Mouse (Mus musculus) liver, embryonic 11.5 days (tissue): ENCODE measurements around the gene Ispd. TPM values are rescaled to one million over a fixed set of nuclear protein-coding genes. Genes with fewer than 3 reads are reported as not detected.
A peak's percentile ranks its signal among the peaks of the same experiment; 100 is the strongest.

Experiments
- ATAC-seq: fragments of 200-750 bp; cut with Nextera tagmentation; replicated peaks from 2 replicates; pipeline ENCODE4 v1.8.0; 2017; ENCODE audit warnings: moderate number of reproducible peaks, mild to moderate bottlenecking, moderate TSS enrichment, moderate library complexity; ENCODE audit not compliant: low FRiP score
- DNase-seq: peaks from one replicate; pipeline ENCODE4 v3.0.0-alpha.2; 2017; ENCODE audit warnings: low spot score
- H3K27ac ChIP-seq: fragments of 300-500 bp; sonication (generic); 2 replicates; pipeline ENCODE4 v1.5.1; 2014; ENCODE audit warnings: mild to moderate bottlenecking, low read depth, low read length, control low read depth
- H3K27me3 ChIP-seq: fragments of 300-500 bp; sonication (generic); replicated peaks from 2 replicates; pipeline ENCODE4 v1.6.1; 2014; ENCODE audit warnings: low read length, mixed read lengths; ENCODE audit not compliant: control insufficient read depth, insufficient read depth
- H3K36me3 ChIP-seq: fragments of 300-500 bp; sonication (generic); 2 replicates; pipeline ENCODE4 v1.6.1; 2014; ENCODE audit warnings: mild to moderate bottlenecking, low read length, moderate library complexity, mixed read lengths; ENCODE audit not compliant: control insufficient read depth, insufficient read depth
- H3K4me1 ChIP-seq: fragments of 300-500 bp; sonication (generic); replicated peaks from 2 replicates; pipeline ENCODE4 v1.6.1; 2014; ENCODE audit warnings: low read length, mixed read lengths; ENCODE audit not compliant: control insufficient read depth, insufficient read depth
- H3K4me2 ChIP-seq: fragments of 300-500 bp; sonication (generic); 2 replicates; pipeline ENCODE4 v1.6.1; 2014; ENCODE audit warnings: mild to moderate bottlenecking, control low read depth, moderate library complexity
- H3K4me3 ChIP-seq: fragments of 300-500 bp; sonication (generic); 2 replicates; pipeline ENCODE4 v1.5.1; 2014; ENCODE audit warnings: low read depth, low read length, control low read depth
- H3K9ac ChIP-seq: fragments of 300-500 bp; sonication (generic); 2 replicates; pipeline ENCODE4 v1.6.1; 2014; ENCODE audit warnings: low read depth, low read length, control low read depth
- H3K9me3 ChIP-seq: fragments of 300-500 bp; sonication (generic); 2 replicates; pipeline ENCODE4 v1.6.1; 2016; ENCODE audit warnings: low read length, inconsistent platforms, mixed read lengths; ENCODE audit not compliant: control insufficient read depth
- WGBS: fragments of 180-500 bp; shearing (Covaris S2); extraction: QIAGEN DNeasy Blood & Tissue Kit; methylation state at CpG from one replicate; pipeline ENCODE4 v1.1.7; 2014; 5-methylcytosine and 5-hydroxymethylcytosine counted together
- polyA plus RNA-seq: library from polyadenylated mRNA; unstranded; fragments of >200 nt; fragmentation: Nextera tagmentation; extraction: Ambion mirVana; gene quantifications from 2 replicates; pipeline ENCODE4 v1.2.1, GENCODE M21; 2014

Ispd gene
- 5.0 and 5.7 TPM in 2 replicates for polyA plus RNA-seq

DNA sequence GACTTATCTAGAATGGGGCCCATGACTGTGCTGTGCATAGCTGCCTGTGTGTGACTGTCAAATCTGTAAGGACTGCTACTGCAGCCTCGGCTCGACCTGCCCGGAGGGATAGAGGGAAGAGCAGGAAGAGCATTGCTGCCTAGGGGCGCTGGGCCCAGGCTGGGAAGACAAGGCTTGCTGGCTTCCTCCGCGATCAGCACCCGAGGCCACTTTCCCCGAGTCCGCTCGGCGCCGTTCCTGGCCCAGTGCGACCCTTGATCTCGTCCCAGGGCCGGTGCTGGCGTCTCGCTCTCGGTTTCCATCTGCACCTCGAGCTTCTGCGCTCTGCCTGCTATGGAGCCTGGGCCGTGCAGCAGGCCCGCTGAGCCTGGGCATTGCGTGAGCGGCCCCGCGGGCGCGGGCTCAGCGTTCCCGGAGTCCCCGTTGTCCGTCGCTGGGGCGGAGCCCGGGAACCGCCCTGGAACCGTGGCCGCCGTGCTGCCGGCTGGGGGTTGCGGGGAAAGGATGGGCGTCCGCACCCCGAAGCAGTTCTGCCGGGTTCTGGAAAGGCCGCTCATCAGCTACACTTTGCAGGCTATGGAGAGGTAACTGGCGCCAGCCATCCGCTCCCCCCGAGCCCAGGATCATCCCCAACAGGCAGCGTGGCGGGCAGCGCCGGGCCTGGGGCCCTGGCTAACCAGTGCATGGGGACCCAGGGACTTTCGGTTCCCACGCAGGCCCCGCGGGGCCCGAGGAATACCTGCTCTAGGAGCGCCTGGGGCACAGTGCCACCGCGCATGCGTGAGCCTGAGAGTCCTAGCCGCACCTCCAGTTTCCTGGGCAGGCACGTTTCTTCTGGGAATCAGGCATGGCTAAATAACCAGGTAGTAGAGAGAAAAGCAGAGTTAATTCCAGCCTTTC is at the start of gene Ispd, which contains the start of gene D630036H23Rik:
TSS of gene Ispd (plus strand) at position 10 of the 900 bp plus-strand sequence.
TSS of gene D630036H23Rik (minus strand) at position 741 of the 900 bp plus-strand sequence.
- ATAC-seq: peak; percentile 88
- Histone ChIP-seq H3K27ac (peak within 1 kb of the TSS; percentile 65), H3K36me3 (no peaks in the 10 kb centered on the region)

GRCm38 (mm10) chr12:36332676-36333075 is 48.6 kb upstream of the Ispd start:
- Histone ChIP-seq H3K36me3 (no peaks in the 10 kb centered on the region), H3K9ac (no peak overlapping the region), H3K4me2 (no peak overlapping the region), H3K4me3 (no peak overlapping the region), H3K27ac (no peak overlapping the region), H3K4me1 (no peaks in the 10 kb centered on the region), H3K9me3 (no peaks in the 10 kb centered on the region), H3K27me3 (no peaks in the 10 kb centered on the region)
- no peak for ATAC-seq
- no peak for DNase-seq
- WGBS: 77% methylated on average over 1 of the region's 1 CpGs

More for the DNA sequence above, at the start of gene Ispd, which contains the start of gene D630036H23Rik:
- H3K4me1 ChIP-seq: peaks cover 6% of the 10 kb centered on the region
- peak within 1 kb of the TSS; percentile 78 for H3K9ac ChIP-seq
- H3K27me3 ChIP-seq: no peaks in the 10 kb centered on the region
- H3K9me3 ChIP-seq: no peaks in the 10 kb centered on the region
- under 1% methylated on average over 64 of the region's 64 CpGs for WGBS
- peak; percentile 83 for DNase-seq
- peak within 1 kb of the TSS; percentile 59 for H3K4me3 ChIP-seq
- H3K4me2 ChIP-seq: peak within 1 kb of the TSS; percentile 77

DNA sequence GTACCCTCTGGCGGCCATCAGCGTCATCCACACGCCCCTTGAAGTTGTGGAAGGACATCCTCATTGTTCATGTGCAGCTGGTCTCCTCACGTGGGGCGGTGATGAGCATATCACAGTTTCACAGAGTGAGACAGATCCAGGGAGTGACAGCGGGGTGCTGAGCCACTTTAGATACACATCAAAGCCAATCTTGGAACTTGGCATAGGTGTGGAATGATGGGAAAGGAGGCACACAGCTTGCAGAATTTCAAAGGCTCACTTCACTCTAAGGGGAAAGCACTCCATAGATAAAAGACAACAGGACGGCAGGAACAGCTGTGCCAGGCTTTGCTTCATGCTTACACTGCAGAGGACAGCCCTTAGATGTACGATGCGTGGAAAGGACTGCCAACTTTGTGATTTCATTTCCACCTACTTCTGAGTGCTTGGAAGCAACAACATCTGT is 47.4 kb upstream of the Ispd start:
- Histone ChIP-seq H3K36me3 (no peaks in the 10 kb centered on the region), H3K4me2 (no peak overlapping the region), H3K4me1 (no peaks in the 10 kb centered on the region), H3K9ac (no peak overlapping the region), H3K9me3 (no peaks in the 10 kb centered on the region), H3K27ac (no peak overlapping the region), H3K27me3 (no peaks in the 10 kb centered on the region), H3K4me3 (no peak overlapping the region)
- WGBS: 70% methylated on average over 9 of the region's 9 CpGs
- DNase-seq (no peak), ATAC-seq (no peak)

GRCm38 (mm10) chr12:36344131-36344530 is 37.1 kb upstream of the Ispd start:
- no peaks in the 10 kb centered on the region for H3K9me3 ChIP-seq
- ATAC-seq (no peak), DNase-seq (no peak)
- H3K27ac ChIP-seq: no peak overlapping the region
- H3K36me3 ChIP-seq: no peaks in the 10 kb centered on the region
- no peak overlapping the region for H3K4me2 ChIP-seq
- WGBS: 80% methylated on average over 4 of the region's 4 CpGs
- no peak overlapping the region for H3K9ac ChIP-seq
- H3K4me1 ChIP-seq: no peaks in the 10 kb centered on the region
- H3K27me3 ChIP-seq: no peaks in the 10 kb centered on the region
- H3K4me3 ChIP-seq: no peak overlapping the region

GRCm38 (mm10) chr12:36360064-36360463 is 21.2 kb upstream of the Ispd start:
- H3K27ac ChIP-seq: no peak overlapping the region
- no peaks in the 10 kb centered on the region for H3K4me1 ChIP-seq
- H3K4me2 ChIP-seq: no peak overlapping the region
- 82% methylated on average over 3 of the region's 3 CpGs for WGBS
- no peaks in the 10 kb centered on the region for H3K36me3 ChIP-seq
- H3K27me3 ChIP-seq: no peaks in the 10 kb centered on the region
- DNase-seq (no peak), ATAC-seq (no peak)
- H3K9me3 ChIP-seq: no peaks in the 10 kb centered on the region
- no peak overlapping the region for H3K9ac ChIP-seq
- no peak overlapping the region for H3K4me3 ChIP-seq

DNA sequence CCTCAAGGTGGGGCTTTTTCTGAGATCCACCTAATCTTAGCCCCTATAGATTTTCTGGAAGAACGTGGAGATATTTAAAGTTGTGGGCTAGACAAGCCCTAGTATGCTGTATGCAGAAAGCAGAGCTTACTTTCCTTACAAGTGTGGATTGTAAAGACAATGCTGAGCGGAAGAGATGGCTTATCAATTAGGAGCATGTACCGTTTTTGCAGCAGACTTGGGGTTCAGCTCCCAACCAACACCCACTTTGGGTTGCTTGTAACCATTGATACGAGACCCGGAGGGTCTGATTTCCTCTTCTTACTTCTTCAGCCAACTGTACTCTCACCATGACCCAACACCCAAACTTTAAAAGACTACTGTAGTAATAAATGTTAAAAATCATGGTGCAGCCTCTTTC is 20.6 kb upstream of the Ispd start:
- Histone ChIP-seq H3K27me3 (no peaks in the 10 kb centered on the region), H3K36me3 (no peaks in the 10 kb centered on the region), H3K9ac (no peak overlapping the region), H3K9me3 (no peaks in the 10 kb centered on the region), H3K27ac (no peak overlapping the region), H3K4me3 (no peak overlapping the region), H3K4me1 (no peaks in the 10 kb centered on the region), H3K4me2 (no peak overlapping the region)
- 70% methylated on average over 5 of the region's 5 CpGs for WGBS
- no peak for ATAC-seq
- no peak for DNase-seq

GRCm38 (mm10) chr12:36364013-36364412 is 17.2 kb upstream of the Ispd start:
- H3K27ac ChIP-seq: no peak overlapping the region
- no peak overlapping the region for H3K4me2 ChIP-seq
- DNase-seq: no peak
- WGBS: 86% methylated on average over 4 of the region's 4 CpGs
- no peaks in the 10 kb centered on the region for H3K9me3 ChIP-seq
- no peak for ATAC-seq
- H3K36me3 ChIP-seq: no peaks in the 10 kb centered on the region
- H3K4me3 ChIP-seq: no peak overlapping the region
- H3K4me1 ChIP-seq: no peaks in the 10 kb centered on the region
- no peak overlapping the region for H3K9ac ChIP-seq
- H3K27me3 ChIP-seq: no peaks in the 10 kb centered on the region

DNA sequence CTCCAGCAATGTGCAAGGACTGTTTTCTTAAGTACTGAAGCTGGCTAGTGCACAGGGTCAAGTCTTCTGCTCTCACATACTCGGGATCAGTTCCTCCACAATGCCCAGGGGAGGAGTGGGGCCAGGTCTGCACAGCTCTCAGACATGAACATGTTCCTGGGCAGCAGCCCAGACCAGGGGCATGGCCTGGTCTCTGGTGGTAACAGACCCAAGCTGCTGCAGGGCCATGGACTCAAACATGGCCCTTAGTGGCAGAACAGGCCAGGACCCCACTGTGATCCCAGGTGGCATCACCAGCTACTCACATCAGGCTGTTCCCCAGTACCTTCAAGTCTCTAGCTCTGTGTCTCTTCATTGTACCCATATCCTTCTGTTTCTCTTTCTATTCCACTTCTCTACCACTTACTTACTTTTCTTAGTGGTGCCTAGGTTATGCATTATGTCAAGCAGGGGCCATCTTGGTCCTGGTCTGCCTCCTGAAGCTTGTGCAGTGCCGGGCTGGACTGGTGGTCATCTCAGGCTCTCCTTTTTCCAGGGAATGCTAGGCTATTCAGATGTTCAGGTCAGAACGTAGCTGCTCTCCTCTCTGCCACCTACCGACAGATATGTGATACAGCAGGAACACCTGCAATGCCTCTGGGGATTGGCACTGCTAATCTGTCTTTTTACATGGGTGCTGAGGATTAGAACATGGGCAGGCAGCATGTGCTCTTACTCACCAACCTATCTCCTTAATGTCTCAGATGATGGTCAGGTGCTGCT is 7.8 kb upstream of the Ispd start:
- H3K4me1 ChIP-seq: no peaks in the 10 kb centered on the region
- 43% methylated on average over 4 of the region's 4 CpGs for WGBS
- no peak overlapping the region for H3K4me2 ChIP-seq
- H3K27me3 ChIP-seq: no peaks in the 10 kb centered on the region
- H3K9ac ChIP-seq: no peak overlapping the region
- no peak; the same call in 1 of the 2 replicates for ATAC-seq
- DNase-seq: no peak
- H3K36me3 ChIP-seq: no peaks in the 10 kb centered on the region
- no peak overlapping the region for H3K27ac ChIP-seq
- no peak overlapping the region for H3K4me3 ChIP-seq
- no peaks in the 10 kb centered on the region for H3K9me3 ChIP-seq
